Mouse (Mus musculus): ENCODE data around the gene Rxfp4.

GRCm38 (mm10) chr3:88659798-88660197, 6.9 kb upstream of the Rxfp4 start:
- TF ChIP-seq CTCF (conservative IDR thresholded peaks at IDR 0.05; ENCODE audit: low read length), result no peak
- no peak for TF ChIP-seq NANOG (IDR thresholded peaks at IDR 0.05; ENCODE audit: borderline replicate concordance, low read length)
- no peak for TF ChIP-seq POU5F1 (IDR thresholded peaks at IDR 0.05; ENCODE audit: borderline replicate concordance, low read length)

Measured in E14TG2a.4 (cell line).